Mouse (Mus musculus) liver, adult (tissue): ENCODE data around the gene Methig1.
A peak's percentile ranks its signal among the peaks of the same experiment; 100 is the strongest.

Source experiments
- GATA4 ChIP-seq: IDR thresholded peaks from 2 replicates; pipeline ENCODE4 v1.6.1; 2014; ENCODE audit warnings: mild to moderate bottlenecking, low read length; ENCODE audit not compliant: insufficient replicate concordance

Methig1 gene

DNA sequence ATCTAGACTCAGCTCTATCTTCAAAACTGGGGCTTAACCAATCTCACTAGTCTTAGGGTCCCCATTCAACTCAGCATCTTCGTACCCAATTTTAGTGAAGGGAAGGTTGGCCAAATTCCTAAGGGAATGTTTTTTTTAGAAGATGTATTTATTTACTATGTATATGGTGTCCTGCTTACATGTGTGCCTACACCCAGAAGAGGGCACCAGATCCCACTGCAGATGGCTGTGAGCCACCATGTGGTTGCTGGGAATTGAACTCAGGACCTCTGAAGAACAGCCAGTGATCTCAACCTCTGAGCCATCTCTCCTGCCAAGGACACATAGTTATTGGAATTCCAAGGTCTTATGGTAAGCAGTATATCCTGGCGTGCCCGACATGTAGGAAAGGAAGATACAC, 42.6 kb downstream of the Methig1 start:
- TF ChIP-seq GATA4, result no peak

GRCm38 (mm10) chr15:100400592-100401250, 47.8 kb downstream of the Methig1 start:
- no peak for TF ChIP-seq GATA4

DNA sequence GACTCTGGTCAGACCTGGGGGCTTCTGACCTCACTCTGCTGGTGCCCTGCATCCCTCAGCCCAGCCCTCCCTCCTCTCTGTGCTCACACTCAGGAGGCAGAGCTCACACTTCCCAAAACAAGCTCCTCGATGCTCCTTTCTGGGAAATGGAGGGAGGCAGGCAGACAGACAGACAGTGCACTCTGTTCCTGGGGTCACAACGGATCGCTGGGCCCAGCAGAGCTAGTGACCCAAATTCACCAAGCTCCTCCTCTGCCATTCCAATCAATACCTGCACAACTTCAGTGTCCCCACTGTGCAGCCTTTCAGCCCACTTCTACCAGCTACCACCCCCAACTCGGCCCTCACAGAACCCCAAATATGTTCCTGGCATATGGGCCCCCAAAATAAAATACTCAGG, 48.9 kb downstream of the Methig1 start:
- TF ChIP-seq GATA4, result no peak

GRCm38 (mm10) chr15:100402347-100402746, 49.4 kb downstream of the Methig1 start:
- no peak for TF ChIP-seq GATA4

DNA sequence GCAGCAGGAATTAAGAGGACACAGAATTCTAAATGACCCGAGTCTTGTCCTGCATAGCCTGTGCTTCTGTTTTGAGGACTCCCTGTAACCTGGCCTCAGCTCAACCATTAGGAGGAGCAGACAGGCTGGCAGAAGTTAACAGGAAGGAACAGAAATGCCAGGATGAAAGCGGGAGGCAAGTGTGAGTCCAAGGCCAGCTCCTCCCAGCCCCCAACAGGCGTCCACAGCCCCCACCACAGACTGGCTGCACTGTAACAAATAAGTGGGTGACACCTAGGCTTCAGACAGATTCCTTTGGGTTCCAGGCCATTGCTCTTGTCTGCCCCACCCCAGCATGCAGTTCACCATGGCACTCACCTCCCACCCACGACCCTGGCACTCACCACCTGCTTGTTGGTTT, 49.8 kb downstream of the Methig1 start:
- TF ChIP-seq GATA4, result no peak

- no peak for TF ChIP-seq GATA4
Measured at GRCm38 (mm10) chr15:100403318-100404000, 50.5 kb downstream of the Methig1 start.

- peak; percentile 73; the same call in 1 of the 2 replicates for TF ChIP-seq GATA4
Measured at GRCm38 (mm10) chr15:100406088-100406487, 53.1 kb downstream of the Methig1 start.

DNA sequence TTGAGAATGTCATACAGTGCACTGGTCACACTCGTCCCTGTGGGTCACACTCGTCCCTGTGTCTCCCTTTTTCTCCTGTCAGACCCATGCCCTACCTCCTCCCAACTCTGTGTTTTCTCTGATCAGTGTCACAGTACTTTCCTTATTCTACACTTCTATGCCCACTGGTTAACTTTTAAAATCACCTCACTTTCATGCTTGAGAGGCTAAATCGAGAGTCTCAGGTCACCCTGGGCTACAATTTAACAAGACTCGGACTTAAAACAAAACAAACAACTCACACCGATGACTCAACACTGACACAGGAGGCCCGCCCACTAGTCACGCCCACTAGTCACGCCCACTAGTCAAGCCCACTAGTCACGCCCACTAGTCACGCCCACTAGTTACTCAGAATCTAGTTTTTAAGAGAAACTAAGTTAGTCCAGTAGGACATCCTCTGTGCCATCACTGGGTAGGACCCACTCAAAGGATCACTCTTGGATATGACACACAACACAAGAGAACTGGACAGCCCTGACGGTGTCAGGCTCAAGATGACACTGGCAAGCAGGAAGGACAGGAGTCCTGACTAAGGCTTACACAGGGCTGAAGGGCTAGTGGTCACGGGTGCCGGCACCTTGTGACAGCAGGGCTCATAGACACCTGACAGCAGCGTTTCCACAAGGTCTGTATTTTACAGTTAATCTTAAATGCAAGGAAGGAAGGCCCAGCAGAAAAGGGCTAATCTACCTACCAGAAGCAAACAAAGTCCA, 58.1 kb downstream of the Methig1 start:
- no peak for TF ChIP-seq GATA4

- no peak for TF ChIP-seq GATA4
Measured at GRCm38 (mm10) chr15:100411731-100412130, 58.8 kb downstream of the Methig1 start.

DNA sequence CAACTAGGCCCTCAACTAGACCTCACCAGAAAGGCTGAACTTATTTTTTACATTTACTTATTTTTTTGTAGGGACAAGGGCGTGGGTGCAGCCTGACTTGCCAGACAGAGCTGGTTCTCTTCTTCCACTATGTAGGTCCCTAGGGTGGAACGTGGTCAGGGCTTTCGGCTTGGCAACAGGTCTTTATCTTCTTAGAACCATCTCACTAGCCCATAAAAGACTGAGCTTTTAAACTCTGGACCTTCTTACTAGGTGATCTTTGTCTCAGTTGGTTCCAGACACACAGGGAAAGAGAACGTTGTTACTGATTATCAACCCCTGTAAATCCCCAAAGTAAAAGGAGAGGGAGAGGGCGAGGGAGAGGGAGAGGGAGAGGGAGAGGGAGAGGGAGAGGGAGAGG, 60.4 kb downstream of the Methig1 start:
- no peak for TF ChIP-seq GATA4

- TF ChIP-seq GATA4, result no peak
Measured at GRCm38 (mm10) chr15:100414011-100414410, 61.1 kb downstream of the Methig1 start.

DNA sequence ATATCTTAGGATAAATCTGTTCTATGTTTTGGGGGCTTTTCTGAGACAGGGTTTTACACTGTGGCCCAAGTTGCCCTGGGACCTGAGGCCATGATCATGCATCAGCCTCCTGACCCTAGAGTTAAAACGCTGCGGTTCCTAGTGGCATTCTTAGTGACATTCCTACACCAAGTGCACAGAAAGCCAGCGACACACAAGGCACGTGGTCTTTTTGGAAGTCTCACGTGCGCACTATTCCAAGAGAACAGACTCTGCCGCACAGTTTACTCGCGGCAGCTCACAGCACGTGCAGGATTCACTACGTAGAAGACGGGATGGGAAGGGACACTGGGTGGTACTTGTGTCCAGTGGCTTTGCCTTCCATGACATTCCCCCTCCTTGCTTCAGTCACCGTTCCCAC, 62.0 kb downstream of the Methig1 start:
- TF ChIP-seq GATA4, result no peak

DNA sequence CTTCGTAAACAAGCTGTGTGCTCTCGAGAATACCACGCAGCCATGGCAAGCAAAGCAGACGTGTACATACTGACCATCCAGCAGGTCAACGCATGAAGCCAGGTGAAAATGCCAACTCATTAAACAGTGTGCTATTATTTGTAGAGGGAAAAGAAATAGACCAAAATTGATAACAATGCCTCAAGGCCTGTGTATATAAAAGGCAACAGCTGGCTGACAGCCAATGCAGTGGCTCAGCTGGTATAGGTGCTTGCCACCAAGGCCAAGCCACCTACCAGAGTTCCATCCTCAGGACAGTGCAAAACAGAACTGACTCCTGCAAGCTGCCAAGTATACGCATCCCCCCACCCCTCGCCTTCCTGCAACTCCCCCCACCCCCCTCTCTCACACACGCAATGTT, 62.7 kb downstream of the Methig1 start:
- no peak for TF ChIP-seq GATA4

GRCm38 (mm10) chr15:100417854-100418450, 65.0 kb downstream of the Methig1 start:
- TF ChIP-seq GATA4, result no peak

- no peak for TF ChIP-seq GATA4
Measured at GRCm38 (mm10) chr15:100419311-100419710, 66.4 kb downstream of the Methig1 start.

- no peak for TF ChIP-seq GATA4
Measured at GRCm38 (mm10) chr15:100419901-100420745, 67.2 kb downstream of the Methig1 start.
